Mouse (Mus musculus): Measurements from ENCODE around the gene Scamp4. TPM values are rescaled to one million over a fixed set of nuclear protein-coding genes. Genes with fewer than 3 reads are reported as not detected.

Gene Scamp4
- 86.8 and 101 TPM in 2 replicates for polyA plus RNA-seq (2012)

GRCm38 (mm10) chr10:80602698-80603325 lies at the start of gene Scamp4, which contains the start of gene Adat3:
Gene Scamp4 (plus strand): TSS chr10:80602872.
Gene Adat3 (plus strand): TSS chr10:80602880.

DNA sequence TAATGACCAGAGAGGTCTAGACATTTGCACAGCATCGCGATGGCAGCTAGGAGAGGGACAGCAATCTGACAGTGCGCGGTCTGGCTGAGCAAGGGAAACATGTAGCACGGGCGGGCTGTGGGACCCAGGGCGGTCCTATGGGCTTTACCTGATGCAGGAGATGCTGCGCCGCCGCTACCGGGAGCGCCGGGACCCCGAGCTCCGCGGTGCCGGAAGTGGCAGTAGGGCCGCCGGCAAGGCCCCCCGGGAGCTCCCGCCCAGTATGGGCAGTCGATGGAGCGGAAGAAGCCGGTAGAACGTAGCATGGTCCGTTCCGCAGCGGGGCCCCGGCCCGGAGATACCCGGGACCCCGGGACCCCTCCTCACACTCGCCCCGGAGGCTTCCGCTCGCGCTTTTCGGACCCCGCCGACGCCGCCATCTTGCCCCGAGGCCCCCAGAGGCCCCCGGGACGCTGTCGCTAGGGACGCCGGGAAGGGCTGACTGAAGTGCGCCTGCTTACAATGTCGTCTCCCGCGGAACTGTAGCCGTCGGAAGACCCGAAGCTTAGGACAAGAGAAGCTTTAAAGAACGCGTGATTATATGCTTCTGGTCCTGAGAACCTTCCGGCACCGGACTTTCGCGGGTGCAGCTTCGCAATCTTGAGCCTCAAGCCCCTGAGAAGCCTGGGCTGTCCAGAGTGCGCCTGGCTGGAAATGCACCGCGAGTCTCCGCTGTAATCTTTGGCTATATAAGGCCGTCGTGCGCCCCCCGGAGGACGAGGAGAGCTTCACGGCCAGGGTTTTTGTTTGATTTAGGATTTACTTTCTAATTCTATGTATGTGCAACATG lies 41.3 kb upstream of the Scamp4 start, which contains the start of gene Rexo1:
Rexo1 (minus strand) TSS at position 445 of the 829 bp plus-strand sequence.

DNA sequence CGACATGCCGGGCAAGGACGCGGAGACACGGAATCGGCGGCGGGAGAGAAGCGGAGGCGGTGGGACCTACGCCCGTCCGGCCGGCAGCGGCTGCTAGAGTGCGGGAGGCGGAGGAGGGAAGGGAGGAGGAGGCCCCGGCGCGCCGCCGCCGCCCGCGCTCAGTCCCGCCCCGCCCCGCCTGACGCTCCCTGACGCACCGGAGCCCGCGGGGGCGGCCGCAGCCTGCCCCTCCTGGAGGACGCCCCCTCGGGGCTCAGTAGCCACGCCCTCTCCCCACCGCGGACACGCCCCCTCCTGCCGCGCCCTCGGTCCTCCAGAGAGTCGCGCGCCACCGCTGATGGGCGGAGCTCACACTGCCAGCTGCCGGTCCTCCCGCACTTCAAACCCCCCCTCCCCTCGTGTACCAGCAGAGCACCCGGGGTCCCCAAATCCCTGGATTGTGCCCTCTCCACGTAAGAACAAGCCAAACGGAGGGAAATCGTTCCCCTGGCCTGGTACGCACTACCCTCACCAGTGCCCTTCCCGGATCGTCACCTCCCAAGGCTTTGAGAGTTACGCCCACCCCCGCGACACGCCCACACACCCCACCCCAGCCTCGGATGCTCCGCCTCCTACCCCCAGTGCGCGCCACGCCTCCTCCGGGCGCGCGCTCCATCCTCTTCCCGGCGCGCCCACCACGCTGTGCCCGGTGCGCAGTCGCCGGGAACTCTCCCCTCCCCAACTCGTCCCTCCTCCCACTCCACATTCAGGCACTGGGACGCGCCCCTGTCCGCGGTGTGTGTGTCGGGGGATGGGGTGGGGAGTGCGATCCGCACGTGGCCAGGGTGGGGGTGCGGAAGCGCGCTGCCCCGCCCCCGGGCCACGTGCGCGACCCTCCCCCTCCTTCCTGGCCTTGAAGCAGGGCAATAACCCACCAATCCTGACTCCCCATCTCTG lies 25.2 kb upstream of the Scamp4 start, which contains the start of gene Klf16:
Klf16 (minus strand) TSS at position 127 of the 936 bp plus-strand sequence.

DNA sequence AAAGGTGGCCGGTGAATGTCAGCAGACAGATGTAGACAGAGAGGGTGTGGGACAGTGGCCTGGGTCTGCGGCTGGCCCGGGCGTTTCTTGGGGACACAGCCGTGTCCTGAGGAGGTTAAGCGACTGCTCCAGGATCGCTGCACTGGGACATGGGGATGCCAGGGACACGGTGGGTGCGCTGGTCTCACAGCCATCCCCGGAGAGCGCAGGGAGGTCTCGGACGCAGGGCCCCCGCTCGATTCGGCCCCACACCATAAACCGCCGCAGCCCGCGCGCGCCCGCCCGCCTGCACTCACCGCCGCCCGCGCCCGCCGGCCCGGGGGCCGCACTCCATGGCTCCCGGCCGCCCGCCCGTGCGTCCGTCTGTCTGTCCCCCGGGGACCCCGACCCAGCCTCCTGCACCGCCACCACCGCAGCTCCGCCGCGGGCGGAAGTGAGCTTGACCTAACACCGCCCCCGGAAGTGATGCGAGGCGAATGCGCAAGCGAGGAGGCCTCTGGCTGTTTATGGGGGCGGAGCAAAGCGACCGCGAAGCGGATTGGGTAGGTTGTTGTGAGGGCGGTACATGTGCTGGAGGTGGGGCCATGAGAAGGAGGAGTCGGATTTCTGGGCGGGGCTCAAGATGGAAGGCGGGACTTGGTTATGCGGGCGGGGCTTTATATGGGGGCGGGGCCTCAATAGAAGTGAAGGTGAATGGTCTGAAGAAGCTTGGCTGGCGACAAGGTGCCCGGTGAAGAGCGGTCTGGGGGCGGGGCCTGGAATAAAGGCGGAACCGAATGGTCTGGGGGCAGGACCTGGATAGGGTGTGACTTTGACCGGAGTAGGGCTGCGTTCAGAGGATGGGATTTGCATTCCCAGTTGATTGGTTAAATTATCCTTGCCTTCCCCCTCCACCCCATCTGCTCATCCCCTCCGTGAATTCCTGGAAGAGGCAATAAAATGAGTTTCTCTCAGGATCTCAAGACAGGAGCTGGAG lies 12.5 kb upstream of the Scamp4 start, which contains the start of gene Abhd17a:
Abhd17a (minus strand) TSS at position 463 of the 976 bp plus-strand sequence.

DNA sequence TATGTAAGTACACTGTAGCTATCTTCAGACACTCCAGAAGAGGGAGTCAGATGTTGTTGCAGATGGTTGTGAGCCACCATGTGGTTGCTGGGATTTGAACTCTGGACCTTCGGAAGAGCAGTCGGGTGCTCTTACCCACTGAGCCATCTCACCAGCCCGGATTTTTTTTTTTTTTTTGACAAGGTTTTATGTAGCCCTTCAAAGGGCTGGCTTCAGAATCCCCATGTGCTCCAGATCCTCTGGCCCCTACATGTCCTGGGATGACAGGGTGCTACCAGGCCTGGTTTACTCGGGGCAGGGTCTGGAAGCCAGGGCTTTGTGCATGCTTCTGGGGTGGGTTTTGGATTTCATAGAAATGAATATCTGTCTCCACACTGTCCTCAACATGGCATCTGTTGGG lies 3.0 kb downstream of the Scamp4 start, which contains the start of gene Gm49322:
Gm49322 (plus strand) TSS at position 301 of the 400 bp plus-strand sequence.

GRCm38 (mm10) chr10:80622661-80623456 lies 20.2 kb downstream of the Scamp4 start, which contains the start of gene Csnk1g2:
Gene Csnk1g2 (plus strand): TSS chr10:80622838.

DNA sequence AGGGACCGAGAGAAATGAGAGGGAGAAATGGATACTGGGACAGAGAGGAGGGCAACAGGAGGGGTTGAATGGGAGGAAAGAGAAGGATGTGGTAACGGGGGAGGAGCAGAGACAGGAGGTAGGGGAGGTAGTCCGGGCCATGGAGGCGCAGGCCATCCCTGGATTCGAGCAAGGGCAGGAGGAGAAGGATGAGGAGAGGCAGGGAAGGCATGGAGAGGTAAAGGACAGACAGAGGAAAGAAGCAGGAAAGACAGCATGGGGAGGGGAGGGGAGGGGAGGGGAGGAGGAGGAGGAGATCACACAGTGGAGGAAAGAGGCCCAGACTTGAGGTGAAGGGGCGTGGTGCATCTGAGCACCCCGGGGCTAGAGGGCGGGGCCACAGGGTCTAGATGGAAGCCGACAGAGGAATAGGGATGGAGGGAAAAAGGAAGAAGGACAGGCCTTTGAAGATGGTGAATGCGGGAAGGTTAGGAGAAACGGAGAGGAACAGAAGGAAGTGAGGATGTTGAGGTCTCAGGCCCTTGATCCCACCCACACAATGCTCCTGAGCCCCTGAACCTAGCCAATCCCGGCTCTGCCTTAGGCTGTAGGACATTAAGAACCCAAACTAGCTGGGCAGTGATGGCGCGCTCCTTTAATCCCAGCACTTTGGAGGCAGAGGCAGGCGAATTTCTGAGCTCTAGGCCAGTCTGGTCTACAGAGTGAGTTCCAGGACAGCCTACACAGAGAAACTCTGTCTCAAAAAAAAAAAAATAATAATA lies 54.4 kb downstream of the Scamp4 start, which contains the start of gene Btbd2:
Btbd2 (minus strand) TSS at position 209 of the 761 bp plus-strand sequence.

Other genes with a start within 250 kb of the Scamp4 start
- gene Plk5, start 246.4 kb upstream of the Scamp4 start, polyA plus RNA-seq (2012), result 0.23 and 0.25 TPM in 2 replicates
- gene Mex3d, start 215.2 kb upstream of the Scamp4 start, polyA plus RNA-seq (2012), result 29.8 and 33.4 TPM in 2 replicates
- 234 and 278 TPM in 2 replicates for gene Mbd3, start 203.3 kb upstream of the Scamp4 start, polyA plus RNA-seq (2012)
- gene Uqcr11, start 196.0 kb upstream of the Scamp4 start, polyA plus RNA-seq (2012), result 1,352 and 1,389 TPM in 2 replicates
- gene Tcf3, start 169.2 kb upstream of the Scamp4 start, polyA plus RNA-seq (2012), result 552 and 623 TPM in 2 replicates
- 0.01 and 0.04 TPM in 2 replicates for gene Onecut3, start 108.0 kb upstream of the Scamp4 start, polyA plus RNA-seq (2012)
- gene Atp8b3, start 63.7 kb upstream of the Scamp4 start, polyA plus RNA-seq (2012), result 0.06 and 0.09 TPM in 2 replicates
- gene Rexo1, start 41.3 kb upstream of the Scamp4 start, polyA plus RNA-seq (2012), result 237 and 340 TPM in 2 replicates
- 120 and 125 TPM in 2 replicates for gene Klf16, start 25.6 kb upstream of the Scamp4 start, polyA plus RNA-seq (2012)
- 412 and 620 TPM in 2 replicates for gene Abhd17a, start 12.5 kb upstream of the Scamp4 start, polyA plus RNA-seq (2012)
- gene Adat3, start within 50 bp of the Scamp4 start, polyA plus RNA-seq (2012), result 13.4 and 15.6 TPM in 2 replicates
- 1.1 and 1.3 TPM in 2 replicates for gene Gm49322, start 3.1 kb downstream of the Scamp4 start, polyA plus RNA-seq (2012)
- gene Csnk1g2, start 20.0 kb downstream of the Scamp4 start, polyA plus RNA-seq (2012), result 452 and 519 TPM in 2 replicates
- 133 and 134 TPM in 2 replicates for gene Btbd2, start 54.2 kb downstream of the Scamp4 start, polyA plus RNA-seq (2012)
- gene Mknk2, start 75.2 kb downstream of the Scamp4 start, polyA plus RNA-seq (2012), result 370 and 381 TPM in 2 replicates
- 37.5 and 39.8 TPM in 2 replicates for gene Mob3a, start 99.1 kb downstream of the Scamp4 start, polyA plus RNA-seq (2012)
- 8.4 and 16.4 TPM in 2 replicates for gene Izumo4, start 99.3 kb downstream of the Scamp4 start, polyA plus RNA-seq (2012)
- gene Ap3d1, start 139.4 kb downstream of the Scamp4 start, polyA plus RNA-seq (2012), result 28.2 and 36.4 TPM in 2 replicates
- 125 and 175 TPM in 2 replicates for gene Dot1l, start 152.3 kb downstream of the Scamp4 start, polyA plus RNA-seq (2012)
- 664 and 723 TPM in 2 replicates for gene Sf3a2, start 195.3 kb downstream of the Scamp4 start, polyA plus RNA-seq (2012)
- 278 and 319 TPM in 2 replicates for gene Plekhj1, start 195.8 kb downstream of the Scamp4 start, polyA plus RNA-seq (2012)
- gene Amh, start 202.4 kb downstream of the Scamp4 start, polyA plus RNA-seq (2012), result 2.5 and 3.9 TPM in 2 replicates
- 0.26 and 2.1 TPM in 2 replicates for gene Jsrp1, start 210.6 kb downstream of the Scamp4 start, polyA plus RNA-seq (2012)
- gene Oaz1, start 223.8 kb downstream of the Scamp4 start, polyA plus RNA-seq (2012), result 4,386 and 4,591 TPM in 2 replicates
- 0.05 and 0.24 TPM in 2 replicates for gene Lingo3, start 241.2 kb downstream of the Scamp4 start, polyA plus RNA-seq (2012)